Mouse (Mus musculus) heart, postnatal 4 days (tissue): Measurements from ENCODE around the gene Fgfr3. TPM values are rescaled to one million over a fixed set of nuclear protein-coding genes. Genes with fewer than 3 reads are reported as not detected.

ENCODE experiments used
- DNase-seq: peaks from one replicate; pipeline ENCODE4 v3.0.0; 2021
- total RNA-seq, 2 experiments: library from RNA; stranded (reverse); gene quantifications; 2 replicates each; pipeline ENCODE4 v1.2.3; 2021

Gene Fgfr3
- 10 to 100 TPM in 1 of 2 experiments, 1 to 10 TPM in 1; 8.6 to 10.5 TPM for total RNA-seq

DNA sequence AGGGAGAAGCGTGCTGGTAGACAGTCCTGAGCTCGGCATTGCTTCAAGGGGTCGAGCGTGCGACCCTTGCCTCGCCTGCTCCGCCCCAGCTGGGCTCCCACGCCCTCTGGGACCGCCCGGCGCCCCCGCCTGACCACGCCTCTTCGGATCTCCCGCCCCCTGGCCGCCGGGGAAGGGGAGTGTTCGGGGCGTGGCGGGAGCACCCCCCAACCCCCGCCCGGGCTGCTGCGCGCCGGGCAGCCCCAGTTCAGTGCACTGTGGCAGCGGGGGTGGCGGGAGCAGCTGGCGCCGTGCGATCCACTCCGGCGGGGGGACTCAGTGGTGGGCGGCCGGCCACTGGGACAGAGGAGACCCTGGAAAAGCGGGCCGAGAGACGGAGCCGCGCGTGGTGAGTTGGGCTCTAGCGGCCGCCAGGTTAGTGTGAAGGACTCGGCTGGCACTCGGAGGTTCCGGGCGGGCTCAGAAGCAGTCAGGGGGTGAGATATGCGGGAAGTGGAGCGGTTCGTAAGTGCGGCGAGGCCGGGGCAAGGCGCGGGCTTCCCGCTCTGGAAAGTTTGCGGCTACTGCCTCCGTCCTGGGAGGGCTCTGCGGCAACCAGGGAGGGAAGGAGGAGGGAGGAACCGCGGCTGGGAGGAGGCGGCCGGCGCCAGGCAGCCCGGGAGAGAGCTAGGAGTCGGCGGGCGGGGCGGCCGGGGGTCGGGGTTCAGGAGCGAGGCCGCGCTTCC lies at the start of gene Fgfr3:
Gene Fgfr3 (plus strand): TSS at position 134 of the 725 bp plus-strand sequence.
- peak; percentile 76 for DNase-seq

DNA sequence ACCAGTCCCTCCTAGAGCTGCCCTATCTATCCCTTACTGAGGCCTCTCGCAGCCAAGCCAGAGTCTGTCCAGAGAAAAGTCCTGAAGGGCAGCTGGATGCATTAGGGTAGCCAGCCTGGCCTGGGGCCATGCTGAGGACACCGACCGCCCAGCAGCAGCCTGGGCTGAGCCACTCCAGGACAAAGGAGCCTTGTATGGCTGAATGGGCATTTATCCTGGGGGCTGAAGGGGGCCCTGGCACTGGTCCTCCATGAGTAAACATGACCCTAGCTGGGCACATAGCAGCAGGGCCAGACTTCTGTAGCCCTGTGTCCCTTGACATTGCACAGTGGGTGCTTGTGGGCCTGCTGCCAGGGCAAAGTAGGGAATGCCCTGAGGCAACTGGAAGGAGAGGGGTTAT lies 47.0 kb upstream of the Fgfr3 start:
- no peak for DNase-seq

- peak; percentile 61 for DNase-seq
Measured at GRCm38 (mm10) chr5:33675964-33676363, 45.5 kb upstream of the Fgfr3 start.

DNA sequence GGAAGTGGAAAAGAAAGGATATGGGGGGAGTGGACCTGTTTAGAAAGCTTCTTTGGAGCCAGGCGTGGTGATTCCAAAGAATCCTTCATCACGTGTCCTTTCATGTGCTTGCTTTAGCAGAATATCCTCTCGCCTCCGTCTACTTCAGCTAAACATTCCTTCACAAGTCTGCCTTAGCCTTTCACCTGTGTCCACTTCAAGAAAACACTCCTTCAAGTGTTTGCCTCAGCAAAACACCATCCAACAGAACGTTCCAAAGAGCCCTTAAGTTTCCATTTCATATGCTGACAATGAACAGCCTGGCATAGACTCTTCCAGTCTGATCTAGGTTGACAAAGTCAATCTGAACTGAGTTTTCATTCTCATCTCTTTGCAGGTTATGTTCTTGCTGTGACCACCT lies 43.2 kb upstream of the Fgfr3 start:
- DNase-seq, result no peak

DNA sequence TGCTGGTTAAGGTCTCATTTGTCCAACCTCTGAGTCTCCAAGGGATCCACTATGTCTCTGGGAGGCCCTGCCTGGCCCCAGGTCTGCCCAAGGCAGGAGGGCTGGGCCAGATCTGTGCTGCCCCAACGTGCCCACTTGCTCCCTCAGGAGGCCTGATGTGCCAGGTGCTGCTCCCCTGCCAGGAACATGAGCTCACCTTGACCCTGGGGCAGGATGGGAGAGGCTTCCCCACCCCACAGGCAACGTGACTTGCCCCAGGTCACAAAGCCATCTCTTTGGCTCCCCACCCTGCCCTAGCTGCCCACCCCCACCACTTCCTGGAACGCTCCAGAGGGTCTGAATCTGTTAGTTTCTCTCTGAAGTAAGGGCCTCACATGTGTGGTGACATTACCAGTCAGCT lies 40.4 kb upstream of the Fgfr3 start:
- no peak for DNase-seq

GRCm38 (mm10) chr5:33681611-33682388 lies 39.7 kb upstream of the Fgfr3 start:
- DNase-seq, result no peak

- no peak for DNase-seq
Measured at GRCm38 (mm10) chr5:33682963-33683362, 38.5 kb upstream of the Fgfr3 start.

DNA sequence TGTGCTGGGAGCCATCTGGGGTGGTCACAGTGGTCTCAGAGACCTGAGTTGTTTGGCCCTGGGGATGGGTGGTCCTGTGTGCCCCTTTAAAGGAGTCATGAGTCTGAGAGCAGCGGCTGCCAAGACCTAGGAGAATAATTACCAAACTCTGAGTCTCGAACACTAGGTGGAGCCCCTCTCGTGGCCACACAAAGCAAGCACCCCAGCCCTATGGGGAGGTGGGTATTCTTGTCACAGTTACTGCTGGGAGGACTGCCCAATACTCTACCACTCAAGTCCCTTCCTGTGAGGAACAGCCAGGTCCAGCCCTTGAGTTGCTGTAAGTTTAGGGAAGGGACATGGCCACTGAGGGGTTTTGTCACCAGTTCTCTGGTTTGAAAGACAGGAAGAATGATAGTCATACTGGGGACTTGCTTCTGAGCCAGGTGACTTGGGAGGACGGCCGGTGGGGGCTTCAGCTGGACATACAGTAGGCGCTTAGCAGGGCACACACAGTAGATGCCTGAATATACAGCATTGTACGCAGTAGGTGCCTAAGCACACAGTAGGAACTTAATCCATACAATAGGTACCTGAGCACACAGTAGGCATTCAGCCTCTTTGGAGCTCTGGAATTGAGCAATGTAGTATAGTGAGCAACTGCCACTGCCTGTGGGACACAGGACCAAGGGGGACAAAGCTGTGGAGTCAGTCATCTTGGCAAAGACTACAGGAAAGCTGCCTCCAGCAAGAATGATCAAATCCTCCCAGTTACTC lies 37.4 kb upstream of the Fgfr3 start:
- peak; percentile 70 for DNase-seq

DNA sequence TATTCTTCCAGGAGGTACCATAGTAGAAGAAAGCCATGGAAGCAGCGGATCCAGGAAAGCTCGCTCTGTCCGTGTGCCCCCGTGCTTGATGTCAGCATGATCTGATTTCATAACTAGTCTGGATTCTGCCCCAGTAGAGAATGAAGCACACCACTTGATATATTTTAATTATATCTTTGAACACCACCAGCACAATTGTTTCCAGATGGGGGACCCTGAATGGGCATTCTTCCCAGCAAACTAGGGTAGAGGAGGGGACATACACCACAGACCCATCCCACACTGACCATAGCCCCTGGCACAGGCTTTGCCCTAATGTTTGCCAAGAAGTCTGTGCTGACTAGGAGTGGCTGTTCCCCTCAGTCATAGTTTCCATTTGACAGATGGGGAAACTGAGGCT lies 36.5 kb upstream of the Fgfr3 start:
- DNase-seq, result no peak

DNA sequence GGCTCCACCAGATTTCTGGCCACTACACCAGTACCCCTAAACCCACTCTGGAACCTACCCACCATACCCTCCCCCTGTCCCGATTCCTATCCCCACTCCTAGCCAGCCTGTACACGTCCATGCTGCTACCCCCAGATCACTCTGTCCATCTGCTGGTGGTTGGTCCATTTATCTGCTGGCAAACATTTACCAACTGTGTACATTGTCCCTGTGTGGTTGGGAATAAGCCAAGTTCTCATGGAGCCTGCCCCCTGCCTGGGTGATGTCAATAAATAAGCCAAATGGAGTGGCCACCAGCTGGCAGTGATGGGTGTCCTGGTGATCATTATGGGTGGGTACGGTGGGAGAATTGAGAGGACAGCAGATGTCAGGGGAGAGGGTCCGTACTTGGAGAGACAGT lies 34.3 kb upstream of the Fgfr3 start:
- DNase-seq, result no peak

GRCm38 (mm10) chr5:33688278-33689220 lies 32.9 kb upstream of the Fgfr3 start:
- DNase-seq, result no peak

DNA sequence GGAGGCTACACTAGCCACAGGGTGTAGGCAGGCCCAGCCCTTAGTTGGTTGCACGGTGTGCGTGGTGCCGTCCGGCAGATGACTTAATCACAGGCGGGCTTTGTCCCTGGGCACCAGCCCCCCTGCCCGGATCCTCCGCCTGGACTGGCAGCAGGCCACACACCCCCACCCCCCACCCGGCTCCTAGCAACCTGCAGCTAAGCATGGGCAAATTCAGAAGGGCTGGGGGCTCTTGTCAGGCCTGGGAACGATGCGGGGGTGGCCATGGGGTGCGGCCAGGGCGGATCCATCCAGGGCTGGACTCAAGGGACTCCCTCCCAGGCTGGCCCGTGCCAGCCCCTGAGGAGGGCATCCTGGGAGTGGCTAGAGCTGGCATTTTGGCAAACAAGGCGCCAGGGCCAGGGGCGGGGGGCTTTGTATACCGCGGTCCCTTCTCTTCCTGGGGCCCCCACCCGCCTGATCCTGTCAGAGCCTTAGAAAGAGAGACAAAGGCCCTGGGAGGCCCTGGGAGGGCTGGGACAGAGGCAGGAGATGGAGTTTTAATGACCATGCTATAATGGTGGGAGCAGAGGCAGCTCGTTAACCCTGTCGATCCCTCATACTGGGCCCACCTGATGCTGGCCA lies 32.1 kb upstream of the Fgfr3 start:
- peak; percentile 42 for DNase-seq

GRCm38 (mm10) chr5:33689852-33690645 lies 31.4 kb upstream of the Fgfr3 start:
- DNase-seq, result peak; percentile 58

DNA sequence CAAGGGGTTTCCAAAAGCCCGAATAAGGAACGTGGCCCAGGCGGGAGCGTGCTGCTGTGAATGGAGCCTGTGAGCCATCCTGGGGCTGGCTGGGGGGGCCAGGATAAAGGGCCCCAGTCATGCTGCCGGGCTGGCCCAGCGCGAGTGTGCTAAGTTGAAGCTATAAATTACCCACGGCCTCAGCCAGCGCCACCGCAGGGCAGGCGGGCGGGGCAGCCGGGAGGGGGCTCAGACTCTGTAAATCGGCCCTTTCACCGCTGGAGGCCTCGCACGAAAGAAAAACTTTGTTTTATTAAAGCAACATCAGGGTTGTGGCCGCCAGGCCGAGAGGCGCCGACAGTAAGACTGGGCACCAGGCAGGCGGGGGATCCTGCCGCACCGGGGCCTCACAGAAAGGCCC lies 29.1 kb upstream of the Fgfr3 start:
- DNase-seq, result peak; percentile 60

- DNase-seq, result no peak
Measured at GRCm38 (mm10) chr5:33694461-33694847, 27.0 kb upstream of the Fgfr3 start.

- peak; percentile 52 for DNase-seq
Measured at GRCm38 (mm10) chr5:33694848-33695717, 26.4 kb upstream of the Fgfr3 start.

DNA sequence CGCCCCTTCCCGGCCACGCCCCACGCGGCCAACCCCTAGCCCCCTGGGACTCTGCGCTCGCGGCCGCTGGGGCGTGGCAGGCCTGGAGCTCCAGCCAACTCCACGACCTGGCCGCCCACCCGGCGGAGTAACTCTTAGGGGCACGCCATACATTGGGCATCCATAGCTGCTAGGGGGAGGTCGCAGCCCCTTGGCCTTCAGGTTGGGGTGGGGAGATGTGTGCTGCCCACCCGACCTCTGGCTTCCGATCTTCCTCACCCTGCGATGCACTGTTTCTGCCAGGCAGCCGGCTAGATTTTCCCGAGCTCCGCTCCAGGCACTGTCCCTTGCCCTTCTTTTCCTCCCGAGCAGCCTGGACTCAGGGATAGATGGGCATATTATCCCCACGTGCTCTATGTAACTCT lies 25.8 kb upstream of the Fgfr3 start:
- DNase-seq, result no peak

GRCm38 (mm10) chr5:33696430-33696829 lies 25.0 kb upstream of the Fgfr3 start:
- DNase-seq, result no peak

- no peak for DNase-seq
Measured at GRCm38 (mm10) chr5:33697534-33697933, 23.9 kb upstream of the Fgfr3 start.
